Mouse (Mus musculus) adipocyte (in vitro differentiated cells): ENCODE measurements around the gene Zfp366.
"Not testable (repeated sequence)": the region's sequence is repeated elsewhere in the genome, so short reads cannot be mapped to it uniquely, and the experiment has no call there.

Experiments used
- DNase-seq: peaks from one replicate; pipeline ENCODE4 v3.0.0-alpha.2; 2016; ENCODE audit warnings: low spot score

The Zfp366 gene

GRCm38 (mm10) chr13:99184155-99184886, at the start of gene Zfp366:
Gene Zfp366 (plus strand): TSS chr13:99184823.
- DNase-seq: no peak

- DNase-seq: no peak
Observed at GRCm38 (mm10) chr13:99138351-99139255, 46.0 kb upstream of the Zfp366 start.

DNA sequence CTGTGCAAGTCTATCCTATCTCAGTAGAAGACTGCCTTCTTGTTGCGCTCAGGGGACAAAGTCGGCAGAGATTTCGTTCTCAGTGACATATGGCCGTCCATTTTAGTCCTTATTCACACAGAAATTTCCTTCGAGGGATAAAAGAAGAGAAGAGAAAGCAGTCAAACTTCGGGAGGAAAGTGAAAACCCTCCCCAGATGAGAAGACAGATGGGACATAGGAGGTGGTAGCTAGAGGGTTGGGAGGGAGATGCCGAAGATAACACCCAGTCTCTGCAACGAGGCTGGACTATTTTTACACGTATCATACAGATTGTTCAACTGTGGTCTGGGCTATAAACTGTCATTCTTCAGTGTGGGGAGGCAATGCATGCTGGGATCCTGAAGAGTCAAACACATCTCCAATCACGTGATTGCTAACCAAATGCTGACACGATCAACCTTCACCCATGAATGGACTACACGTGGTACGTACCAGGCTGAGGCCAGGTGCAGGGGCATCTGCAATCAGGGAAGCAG, 38.2 kb upstream of the Zfp366 start:
- DNase-seq: no peak

GRCm38 (mm10) chr13:99147645-99148111, 36.9 kb upstream of the Zfp366 start:
- no peak for DNase-seq

- no peak for DNase-seq
Observed at GRCm38 (mm10) chr13:99149551-99150305, 34.9 kb upstream of the Zfp366 start.

GRCm38 (mm10) chr13:99150626-99151025, 34.0 kb upstream of the Zfp366 start:
- no peak for DNase-seq

GRCm38 (mm10) chr13:99151121-99151520, 33.5 kb upstream of the Zfp366 start:
- DNase-seq: no peak

GRCm38 (mm10) chr13:99152305-99152930, 32.2 kb upstream of the Zfp366 start:
- no peak for DNase-seq

DNA sequence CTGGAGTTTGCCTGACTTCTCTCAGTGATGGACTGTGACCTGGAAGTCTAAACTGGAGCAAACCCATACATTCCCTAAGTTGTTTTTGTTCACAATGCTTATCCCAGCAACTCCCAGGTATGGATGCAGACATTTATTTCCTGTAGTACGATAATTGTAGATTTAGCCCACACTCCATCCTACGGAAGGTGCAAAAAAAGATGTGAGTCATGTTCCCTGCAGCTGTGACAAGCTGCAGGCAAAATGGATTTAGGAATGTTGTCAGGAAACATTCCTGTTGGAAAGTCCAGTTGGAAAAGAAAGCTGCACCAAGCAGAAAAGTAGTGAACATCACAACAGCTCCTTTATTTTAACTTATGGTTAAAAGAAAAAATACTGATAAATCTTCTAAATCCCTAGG, 26.9 kb upstream of the Zfp366 start:
- DNase-seq: no peak

DNA sequence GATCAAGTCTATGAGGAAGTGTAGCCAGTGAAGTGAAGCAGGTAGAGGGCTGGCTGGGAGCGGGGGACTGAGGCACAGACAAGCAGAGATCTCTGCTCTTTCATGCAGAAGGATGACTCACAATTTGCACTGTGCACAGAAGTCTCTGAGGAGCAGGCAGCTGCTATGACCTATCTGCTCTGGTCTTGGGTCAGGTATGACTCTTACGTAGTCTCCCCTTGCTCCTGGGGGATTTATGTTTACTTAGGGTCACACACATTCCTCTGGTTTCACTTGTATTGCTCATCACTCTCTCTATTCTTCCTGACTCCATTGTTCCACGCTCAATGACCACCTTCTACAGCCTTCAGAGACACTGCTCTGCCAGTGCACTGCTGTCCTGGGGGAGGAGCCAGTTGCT, 25.9 kb upstream of the Zfp366 start:
- DNase-seq: no peak

DNA sequence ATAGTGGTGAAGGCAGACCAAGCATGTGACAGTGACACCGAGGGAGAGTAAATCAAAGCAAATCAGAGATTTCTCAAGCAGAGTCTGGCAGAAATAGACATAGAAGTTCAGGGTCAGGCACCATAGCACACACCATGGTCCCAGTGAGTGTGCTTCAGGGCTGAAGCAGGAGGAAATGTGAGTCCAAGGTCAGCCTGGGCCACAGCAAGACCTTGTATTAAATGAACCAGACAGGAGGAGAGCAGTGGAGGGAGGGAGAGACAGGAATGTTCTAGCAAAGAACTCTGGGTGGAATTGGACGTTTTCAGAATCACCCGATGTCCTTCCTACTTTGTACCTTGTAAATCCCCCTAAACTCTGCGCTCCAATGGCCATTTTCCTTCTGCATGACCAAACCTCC, 21.6 kb upstream of the Zfp366 start:
- no peak for DNase-seq

GRCm38 (mm10) chr13:99163521-99164359, 20.9 kb upstream of the Zfp366 start:
- DNase-seq: no peak

DNA sequence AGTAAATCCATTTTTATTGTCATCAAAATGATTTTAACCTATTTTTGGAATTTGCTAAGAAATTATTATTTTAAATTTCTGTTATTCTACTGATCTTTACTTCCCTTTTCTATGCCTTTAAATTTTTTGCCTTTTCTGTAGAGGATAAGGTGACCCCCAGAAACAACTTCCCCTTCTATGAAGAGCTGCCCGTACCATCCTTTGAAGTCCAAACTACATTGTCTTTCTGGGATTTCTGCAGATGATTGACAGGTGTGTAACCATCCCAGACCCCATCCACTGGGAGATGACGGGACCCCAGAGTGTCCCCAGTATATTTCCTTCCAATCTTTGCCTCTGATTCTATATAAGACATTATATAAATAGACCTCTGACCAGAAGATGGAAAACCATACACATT, 20.3 kb upstream of the Zfp366 start:
- no peak for DNase-seq

DNA sequence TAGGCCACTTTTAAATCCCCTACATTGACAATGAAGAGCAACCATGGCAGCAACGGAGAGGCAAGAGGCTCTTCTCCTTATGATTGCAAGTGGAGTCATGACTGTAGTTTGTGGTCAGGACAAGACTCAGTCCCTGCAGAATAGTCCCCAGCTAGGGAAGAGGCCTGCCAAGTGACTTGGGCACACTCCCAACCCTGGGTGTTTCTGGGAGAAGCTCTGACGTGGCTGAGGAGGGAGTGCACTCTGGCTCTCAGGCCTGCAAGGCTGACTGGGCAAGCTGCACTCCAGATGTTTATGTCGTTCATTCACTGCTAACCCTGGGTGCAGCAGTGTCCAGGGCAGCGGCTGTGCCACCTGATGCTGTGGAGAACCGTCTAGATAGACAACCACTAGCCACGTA, 15.2 kb upstream of the Zfp366 start:
- peak; percentile 90 for DNase-seq

- DNase-seq: peak; percentile 12
Observed at GRCm38 (mm10) chr13:99170337-99170736, 14.3 kb upstream of the Zfp366 start.

DNA sequence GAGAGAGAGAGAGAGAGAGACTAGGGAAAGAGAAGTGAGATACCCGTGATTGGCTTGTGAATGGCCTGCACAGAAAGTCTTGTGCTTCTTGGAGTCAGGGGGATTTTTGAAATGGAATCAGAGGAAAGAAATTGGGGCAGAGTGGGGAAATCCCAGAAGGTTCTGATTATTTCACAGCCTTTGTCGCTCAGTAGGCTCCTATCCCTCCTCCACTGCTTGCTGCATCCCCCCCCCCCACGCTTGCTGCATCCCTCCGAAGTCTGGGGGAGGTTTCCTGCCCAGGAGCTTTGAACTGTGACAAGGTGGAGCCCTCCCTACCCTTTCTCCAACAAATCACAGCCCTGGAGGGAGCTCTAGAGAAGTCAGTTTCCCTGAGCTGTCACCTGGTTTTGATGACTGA, 10.8 kb upstream of the Zfp366 start:
- DNase-seq: no peak

DNA sequence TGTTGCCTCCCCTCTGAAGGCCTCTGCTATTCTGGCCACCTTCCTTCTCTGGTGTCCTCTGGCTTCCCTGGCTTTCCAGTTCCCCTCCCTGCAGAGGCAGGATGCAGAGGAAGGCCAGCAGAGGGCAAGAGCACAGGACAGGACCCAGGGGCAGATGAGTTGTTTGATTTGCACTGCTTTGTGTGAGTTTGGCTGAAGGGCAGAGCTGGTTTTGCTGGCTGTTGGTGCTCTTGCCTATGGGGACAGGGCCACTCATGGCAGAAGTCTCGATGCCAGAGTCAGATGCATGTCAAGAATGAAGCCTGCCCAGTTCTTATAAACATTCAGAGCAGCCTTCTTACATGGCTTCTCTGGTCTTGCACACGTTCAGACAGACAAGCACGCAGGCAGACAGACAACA, 1.8 kb upstream of the Zfp366 start:
- not testable (repeated sequence) for DNase-seq

DNA sequence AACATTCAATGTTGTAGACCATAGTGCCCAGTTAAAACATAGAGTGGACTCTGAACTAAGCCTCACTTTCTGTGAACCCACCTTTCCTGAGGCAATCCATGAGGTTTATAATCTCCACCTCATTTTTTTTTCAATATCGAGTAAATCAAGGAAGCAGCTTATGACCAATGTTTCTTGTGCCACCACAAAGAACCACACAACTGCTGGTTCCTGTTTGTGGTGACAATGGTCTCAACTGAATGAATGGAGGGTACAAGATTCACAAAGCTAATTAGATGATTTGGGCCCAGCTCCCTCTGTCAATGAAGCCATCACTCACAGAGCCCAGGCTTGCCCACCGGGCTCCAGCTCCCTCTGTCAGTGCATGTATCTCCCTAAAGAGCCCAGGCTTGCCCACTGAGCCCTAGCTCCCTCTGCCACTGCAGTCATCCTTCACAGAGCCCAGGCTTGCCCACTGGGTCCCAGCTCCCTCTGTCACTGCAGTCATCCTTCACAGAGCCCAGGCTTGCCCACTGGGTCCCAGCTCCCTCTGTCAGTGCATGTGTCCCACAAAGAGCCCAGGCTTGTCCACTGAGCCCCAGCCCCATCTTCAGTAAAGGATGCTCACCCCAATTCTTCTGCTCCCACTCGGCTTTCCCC, 1.2 kb upstream of the Zfp366 start:
- no peak for DNase-seq

DNA sequence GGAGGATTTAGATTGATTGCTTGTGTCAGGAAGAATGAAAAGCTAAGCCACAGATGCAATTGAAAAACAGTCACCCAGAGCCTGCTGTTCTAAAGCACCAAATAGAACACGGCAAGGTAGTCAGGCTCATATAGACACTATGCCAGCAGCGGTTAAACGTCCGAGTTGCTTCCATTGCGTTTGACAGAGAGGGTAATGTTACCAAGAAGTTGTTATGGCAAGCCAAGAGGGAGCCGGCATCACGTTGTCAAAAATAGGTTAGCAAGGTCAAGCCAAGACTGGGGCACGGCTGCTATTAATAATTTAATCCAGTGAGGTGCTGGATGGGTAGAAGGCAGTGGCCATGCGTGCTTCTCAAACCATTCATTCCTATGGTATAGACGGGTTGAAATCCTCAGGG, 950 bp downstream of the Zfp366 start:
- no peak for DNase-seq

DNA sequence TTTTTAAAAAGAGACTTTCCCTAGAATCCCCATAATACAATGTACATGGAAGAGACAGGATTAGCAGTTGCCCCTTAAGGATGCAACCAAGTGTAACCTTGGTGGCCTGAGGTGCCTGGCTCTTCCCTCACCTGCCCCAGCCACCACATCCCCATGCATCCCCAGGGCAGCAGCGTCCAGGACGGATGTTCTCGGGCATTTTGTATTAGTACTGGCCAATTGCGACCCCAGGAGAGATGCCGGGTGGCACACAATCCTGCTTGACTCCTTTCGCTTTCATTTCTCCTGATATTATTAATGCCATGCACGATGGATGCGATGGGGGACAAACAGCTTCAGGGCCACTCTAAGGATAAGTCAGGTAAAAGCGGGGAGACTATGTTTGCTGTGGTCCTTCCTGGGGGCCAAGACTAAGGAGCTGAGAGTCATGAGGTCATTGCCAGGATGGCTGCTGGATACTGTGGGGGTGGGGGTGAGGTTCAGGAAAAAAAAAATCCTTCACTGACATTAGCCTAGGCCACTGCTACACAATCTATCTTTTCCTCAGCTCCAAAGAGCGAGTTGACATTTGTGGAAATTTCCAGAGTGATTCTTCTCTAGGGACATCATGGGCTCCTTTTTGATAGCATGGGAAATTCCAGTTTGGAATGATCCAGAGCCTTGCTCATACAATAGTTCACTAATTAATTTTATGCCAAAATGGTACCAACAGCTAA, 1.7 kb downstream of the Zfp366 start:
- DNase-seq: no peak
